Mouse (Mus musculus) regulatory T cell (primary cell): ENCODE measurements at regions not wholly inside any gene's neighbourhood (a gene's known extent, or its start where the extent isn't known, plus 50 kb on each side); places are given as distances from the start of the nearest gene placed in this dataset.

Source experiments
- in situ Hi-C: fragments of 300-600 bp; cut with MboI, MseI; formaldehyde crosslinking; loops from one replicate; pipeline ENCODE4 v1.15.1; 2025; ENCODE audit warnings: high pct_unique_total_duplicates

DNA sequence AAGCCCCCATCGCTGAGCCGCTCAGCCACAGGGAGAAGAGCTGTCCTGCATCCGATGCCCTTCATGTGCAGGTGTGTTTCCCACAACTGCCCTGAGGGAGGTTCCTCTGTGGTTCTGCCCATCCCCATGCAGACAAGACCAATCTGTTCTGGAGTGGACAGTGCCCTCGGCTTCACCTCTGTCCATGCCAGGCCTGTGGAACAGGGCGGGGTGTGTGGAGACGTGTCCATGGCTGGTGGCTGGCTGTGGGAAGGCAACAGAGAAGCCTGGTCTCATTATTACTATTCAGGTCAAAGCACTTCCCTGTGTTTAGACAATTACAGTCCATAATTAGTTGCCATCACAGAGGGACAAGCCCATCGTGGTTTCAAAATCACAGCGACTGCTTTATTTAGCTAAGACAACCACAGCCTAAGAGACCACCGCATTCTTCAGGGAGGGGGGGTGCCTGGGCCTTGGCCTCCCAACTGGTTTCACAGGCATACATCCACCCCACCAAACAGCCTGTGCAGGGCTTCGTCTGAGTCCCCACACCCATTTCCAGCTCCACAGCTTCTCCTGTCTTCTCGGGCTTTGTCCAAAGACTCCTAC lies 97.7 kb downstream of the Rplp1 start:
- in situ Hi-C loops = no loop called here

- in situ Hi-C loops = no loop called here
These were observed 98.3 kb downstream of the Rplp1 start for GRCm38 (mm10) chr9:61815995-61816394.

DNA sequence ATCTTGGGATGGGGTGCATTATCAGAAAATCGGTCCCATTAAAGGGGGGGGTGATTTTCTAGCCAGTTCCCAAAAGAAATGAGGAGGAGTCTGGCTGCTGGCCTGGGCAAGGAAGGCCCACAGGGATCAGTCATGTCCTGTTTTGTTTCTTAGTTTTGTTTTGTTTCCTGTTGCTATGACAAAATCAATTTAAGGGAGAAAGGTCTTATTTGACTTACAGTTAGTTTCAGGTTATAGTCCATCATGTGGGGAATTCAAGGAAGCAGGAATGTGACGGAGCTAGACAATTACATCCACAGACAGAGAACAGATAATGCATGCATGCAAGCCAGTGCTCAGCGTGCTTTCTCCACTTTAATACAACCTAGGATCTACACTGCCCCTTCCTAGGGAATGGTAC lies 101.1 kb downstream of the Rplp1 start:
- in situ Hi-C loops = no loop called here

DNA sequence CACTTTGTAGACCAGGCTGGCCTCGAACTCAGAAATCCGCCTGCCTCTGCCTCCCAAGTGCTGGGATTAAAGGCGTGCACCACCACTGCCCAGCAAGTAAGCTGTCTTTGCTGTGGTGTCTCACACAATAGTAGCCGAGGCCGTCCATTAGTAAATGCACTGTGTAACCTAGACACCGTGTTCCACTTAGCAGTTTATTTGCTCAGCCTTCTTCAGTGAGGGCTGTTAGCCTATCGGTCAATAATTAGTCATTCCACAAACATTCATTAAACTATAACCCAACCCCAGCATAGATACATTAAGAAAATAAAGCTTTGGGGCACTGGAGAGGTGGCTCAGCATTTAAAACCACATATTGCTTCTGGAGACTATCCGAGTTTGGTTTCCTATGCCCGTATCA lies 102.0 kb downstream of the Rplp1 start:
- in situ Hi-C loops = no loop called here

DNA sequence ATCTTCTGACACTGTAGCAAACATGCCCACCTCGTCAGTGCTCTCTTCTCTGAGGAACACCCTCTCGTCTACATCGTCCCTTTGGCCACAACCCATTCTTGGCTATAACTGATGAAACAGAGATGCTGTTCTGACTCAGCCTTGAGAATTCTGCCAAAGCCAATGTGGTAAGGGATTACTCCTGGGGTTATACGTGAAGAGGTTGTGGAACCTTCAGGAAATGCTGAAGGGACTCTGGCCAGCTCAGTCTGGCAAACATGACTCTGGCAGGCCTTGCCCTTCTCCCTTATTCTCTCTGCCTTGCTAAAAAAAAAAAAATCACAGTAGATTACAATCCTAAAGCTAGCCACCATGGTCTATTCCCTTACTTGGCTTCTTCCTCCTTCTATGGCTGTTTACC lies 103.9 kb downstream of the Rplp1 start:
- in situ Hi-C loops = no loop called here

DNA sequence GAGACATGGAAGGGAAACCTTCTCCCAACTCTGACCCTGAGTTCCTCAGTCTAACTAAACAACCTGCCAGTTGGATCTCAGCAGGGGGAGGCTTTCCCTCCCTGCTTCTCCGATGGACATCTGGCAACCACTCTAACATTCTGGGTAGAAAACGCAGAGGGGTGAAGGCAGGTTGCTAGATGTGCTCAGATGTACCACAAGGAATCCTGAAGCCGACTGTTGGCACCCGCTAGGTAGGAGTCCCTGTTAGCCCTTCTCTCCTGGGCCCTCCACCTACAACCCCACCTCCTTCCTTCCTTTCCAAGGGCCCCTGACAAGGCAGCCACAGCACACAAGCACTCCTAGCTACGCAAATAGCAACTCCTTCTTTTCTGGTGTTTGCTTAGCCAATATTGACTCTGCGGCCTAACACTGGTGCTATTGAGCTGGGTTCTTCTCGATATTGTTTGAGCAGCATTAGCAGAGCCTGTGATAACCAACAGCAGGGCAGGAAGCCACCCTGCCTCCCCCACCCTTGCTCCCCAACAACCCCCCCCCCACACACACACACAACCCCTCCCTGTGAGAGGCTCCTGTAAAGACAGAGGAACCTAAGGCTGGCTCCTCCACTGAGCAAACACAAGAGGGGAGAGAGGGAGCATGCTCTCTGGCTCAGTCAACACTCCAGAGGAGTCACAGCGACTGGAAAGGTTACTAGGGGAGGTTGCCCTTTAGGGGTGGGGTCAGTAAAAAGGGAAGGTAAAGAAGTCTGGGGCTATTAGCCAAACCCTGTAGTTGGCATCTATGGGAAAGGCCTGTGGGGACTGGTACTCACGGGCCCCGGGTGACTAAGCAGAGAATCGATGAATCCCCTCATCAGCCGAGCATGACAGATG lies 105.8 kb downstream of the Rplp1 start:
- in situ Hi-C loops = no loop called here

- in situ Hi-C loops = no loop called here
These were observed 108.4 kb downstream of the Rplp1 start for GRCm38 (mm10) chr9:61805971-61806370.

- in situ Hi-C loops = no loop called here
These were observed 110.8 kb downstream of the Rplp1 start for GRCm38 (mm10) chr9:61803555-61803954.

GRCm38 (mm10) chr9:61802694-61803093 lies 111.6 kb downstream of the Rplp1 start:
- in situ Hi-C loops = no loop called here

GRCm38 (mm10) chr9:61799535-61799934 lies 114.8 kb downstream of the Rplp1 start:
- in situ Hi-C loops = loop anchor here (10.0 kb wide), 1 partner anchor 1025 kb away; no protein-coding TSS in a partner anchor

DNA sequence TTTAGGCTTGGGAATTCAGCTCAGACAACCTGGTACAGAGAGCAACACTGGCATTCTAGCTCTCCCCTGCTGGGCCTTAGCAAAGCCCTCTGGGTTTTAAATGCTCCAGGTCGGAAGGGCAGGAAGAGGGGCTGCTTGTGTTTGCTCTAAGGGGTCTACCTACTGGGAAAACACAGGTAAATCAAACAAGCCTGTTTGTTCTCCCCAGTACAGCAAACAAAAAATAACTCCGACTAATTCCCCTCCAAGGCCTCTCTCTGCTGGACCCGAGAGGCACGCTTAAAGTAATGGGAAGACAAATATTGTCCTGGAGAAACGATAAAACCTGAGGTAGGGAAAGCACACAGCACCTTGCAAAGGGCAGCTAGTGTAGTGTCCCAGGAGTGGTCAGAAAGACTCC lies 118.4 kb downstream of the Rplp1 start:
- in situ Hi-C loops = loop anchor here (10.0 kb wide), 1 partner anchor 1021 kb away; no protein-coding TSS in a partner anchor

DNA sequence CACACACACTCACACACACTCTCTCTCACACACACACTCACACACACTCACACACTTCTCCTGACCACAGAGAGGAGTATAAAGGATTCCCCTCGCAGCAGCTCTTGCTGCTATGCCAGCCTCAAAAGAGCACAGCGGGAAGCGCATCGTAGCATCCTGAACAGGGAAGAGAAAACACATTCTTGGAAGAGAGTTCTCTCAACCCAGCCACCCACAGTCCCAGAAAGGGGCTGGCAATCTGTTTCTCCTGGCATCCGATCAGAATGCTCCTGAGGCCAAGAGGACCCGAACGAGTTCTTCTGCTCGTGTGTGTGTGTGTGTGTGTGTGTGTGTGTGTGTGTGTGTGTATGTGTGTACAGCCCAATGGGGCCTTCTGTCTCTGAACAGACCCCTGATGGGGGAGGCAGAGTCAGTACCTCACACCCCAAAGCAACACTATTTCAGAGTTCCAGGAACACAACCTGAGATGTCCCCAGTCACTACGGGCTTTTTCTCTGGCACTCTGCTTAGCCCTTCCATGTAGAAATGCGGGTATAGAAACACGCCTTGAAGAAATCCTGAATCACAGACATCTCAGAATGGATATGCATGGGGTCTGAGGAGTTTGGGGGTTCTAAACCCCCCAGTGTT lies 122.8 kb downstream of the Rplp1 start:
- in situ Hi-C loops = loop anchor here (10.0 kb wide), 1 partner anchor 1017 kb away; no protein-coding TSS in a partner anchor

- in situ Hi-C loops = loop anchor here (10.0 kb wide), 1 partner anchor 1016 kb away; no protein-coding TSS in a partner anchor
These were observed 123.5 kb downstream of the Rplp1 start for GRCm38 (mm10) chr9:61790849-61791248.

DNA sequence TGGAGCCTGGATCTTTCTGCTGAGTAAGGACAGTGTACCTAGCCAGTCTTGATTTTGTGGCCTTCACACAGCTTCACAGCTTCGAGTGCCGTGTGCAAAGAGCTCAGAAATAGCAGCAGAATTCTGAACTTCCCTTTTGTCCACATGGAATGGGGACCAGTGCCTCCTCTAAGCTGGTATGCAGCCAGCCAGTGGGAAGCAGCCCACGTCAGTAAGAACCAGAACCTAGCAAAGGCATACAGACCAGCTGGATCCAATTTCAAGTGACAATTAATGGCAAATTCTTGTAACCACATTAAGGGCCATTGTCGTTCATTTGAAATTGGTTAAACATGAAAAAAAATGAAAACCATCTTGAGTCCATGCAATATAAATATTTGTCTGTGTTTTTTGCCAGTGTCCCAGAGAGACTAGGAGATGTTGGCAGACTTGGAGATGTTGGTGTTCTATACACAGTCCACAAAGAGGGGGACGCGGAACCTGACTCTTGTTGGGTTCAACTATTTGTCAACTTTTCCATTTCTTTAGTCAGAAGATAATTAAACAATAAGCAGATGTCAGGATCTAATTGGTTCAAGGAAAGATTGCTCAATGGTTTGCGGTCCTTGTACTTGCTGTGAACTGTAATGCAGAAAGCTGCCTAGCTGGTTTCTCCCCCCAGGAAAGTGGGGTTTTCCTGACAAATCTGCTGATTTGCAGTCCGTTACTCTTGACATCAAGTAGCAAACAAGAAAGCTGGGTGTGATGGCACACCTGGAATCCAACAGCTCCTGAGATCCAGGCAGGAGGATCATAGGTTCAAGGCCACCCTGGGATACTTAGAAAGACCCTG lies 125.1 kb downstream of the Rplp1 start:
- in situ Hi-C loops = no loop called here

- in situ Hi-C loops = no loop called here
These were observed 132.9 kb downstream of the Rplp1 start for GRCm38 (mm10) chr9:61781469-61781868.

GRCm38 (mm10) chr9:61780186-61780939 lies 134.0 kb downstream of the Rplp1 start:
- in situ Hi-C loops = no loop called here

GRCm38 (mm10) chr9:61779165-61779564 lies 135.2 kb downstream of the Rplp1 start:
- in situ Hi-C loops = no loop called here

- in situ Hi-C loops = no loop called here
These were observed 137.9 kb downstream of the Rplp1 start for GRCm38 (mm10) chr9:61776446-61776845.

DNA sequence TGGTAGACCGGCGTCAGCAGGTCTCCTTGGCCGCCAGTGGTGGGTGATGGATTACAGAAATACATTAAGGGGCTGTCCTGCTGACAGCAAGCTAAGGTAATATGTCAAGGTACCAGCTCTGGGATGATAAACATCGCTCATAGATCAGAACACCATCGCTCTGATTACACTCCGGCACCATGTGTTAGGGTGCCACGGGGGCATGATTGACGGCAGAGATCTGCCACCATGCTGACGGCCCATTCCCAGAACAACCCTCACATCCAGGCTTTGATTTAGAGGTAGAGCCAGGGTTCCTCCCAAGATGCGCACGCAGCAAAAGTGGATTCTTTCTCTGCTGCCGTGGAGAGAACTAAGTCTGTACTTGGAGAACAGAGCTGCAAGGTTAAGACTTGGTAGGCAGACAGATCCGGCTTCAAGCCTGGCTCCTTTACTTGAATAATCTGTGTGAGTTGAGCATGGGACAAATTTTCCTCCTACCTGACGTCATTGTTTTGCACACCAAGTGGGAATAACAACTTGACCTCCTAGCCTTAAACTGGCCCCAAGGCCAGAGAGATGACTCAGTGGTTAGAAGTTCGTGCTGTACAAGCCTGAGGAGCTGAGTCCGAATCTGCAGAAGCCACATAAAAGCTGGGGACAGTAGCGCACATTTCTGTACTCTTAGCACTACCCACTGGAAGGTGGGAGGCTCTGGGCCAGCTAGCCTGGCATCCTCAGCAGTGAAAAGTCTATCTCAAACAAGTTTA lies 144.0 kb downstream of the Rplp1 start:
- in situ Hi-C loops = no loop called here

DNA sequence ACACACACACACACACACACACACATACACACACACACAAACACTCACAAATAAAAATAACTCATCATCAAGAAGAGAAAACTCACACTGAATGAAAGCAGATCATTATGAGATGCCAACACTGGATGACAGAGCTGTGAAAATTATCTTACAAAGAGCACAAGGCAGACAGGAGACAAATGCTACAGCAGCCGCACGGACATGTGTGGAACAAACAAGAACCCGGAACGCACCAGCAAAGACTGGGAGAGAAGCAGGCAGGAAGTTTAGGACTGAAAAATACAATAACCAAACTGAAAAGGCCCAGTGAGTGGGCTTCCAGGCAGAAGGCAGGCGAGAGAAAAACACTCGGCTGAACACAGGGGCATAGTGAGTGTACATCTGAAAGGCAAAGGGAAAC lies 148.2 kb downstream of the Rplp1 start:
- in situ Hi-C loops = no loop called here
